Mouse (Mus musculus) c-Kit-positive CD71-negative TER-119-negative erythroid progenitor cells, embryonic 14.5 days (primary cell): ENCODE results near the gene Gprc5d.
A peak's percentile ranks its signal among the peaks of the same experiment; 100 is the strongest.

Experiments
- DNase-seq: peaks from one replicate; pipeline ENCODE4 v3.0.0-alpha.2; 2013; ENCODE audit warnings: low read depth

Gene Gprc5d

DNA sequence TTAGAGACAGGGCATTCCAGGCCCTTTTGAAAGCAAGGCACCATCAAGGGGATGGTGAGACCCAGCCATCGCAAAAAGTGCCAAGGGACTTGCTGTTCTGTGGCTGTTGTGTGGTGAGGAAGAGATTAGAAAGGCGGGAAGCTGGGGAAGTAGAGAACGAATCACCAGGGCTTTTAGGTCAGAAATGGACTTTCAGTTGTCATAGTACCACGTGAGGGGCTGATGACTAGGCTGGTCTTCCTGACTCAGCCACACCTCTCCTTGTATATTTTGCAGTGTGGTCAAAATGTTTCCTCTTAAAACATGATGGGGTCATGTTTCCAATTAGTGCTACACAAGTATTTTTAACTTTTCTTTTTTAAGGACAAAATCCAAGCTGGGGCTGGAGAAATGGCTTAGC, 17.7 kb upstream of the Gprc5d start:
- DNase-seq: no peak

DNA sequence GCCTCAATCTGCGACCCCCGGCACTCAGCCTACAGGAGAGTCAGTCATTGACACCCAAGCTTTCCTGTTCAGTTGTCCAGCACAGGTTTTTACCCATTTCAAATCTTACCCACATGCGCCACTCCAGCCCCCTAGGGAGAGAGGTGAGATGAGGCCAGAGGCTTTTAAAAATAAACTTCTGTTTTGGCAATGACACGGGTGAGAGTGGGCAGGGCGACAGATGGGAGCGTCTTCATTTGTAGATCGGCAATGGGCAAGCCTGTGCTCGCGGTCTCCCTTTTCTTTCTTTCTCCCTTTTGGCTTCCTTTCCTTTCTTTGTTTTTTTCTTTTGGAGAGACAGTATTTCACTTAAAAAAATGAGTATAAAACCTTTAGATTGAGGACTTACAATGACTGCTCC, 15.4 kb upstream of the Gprc5d start:
- DNase-seq: no peak

DNA sequence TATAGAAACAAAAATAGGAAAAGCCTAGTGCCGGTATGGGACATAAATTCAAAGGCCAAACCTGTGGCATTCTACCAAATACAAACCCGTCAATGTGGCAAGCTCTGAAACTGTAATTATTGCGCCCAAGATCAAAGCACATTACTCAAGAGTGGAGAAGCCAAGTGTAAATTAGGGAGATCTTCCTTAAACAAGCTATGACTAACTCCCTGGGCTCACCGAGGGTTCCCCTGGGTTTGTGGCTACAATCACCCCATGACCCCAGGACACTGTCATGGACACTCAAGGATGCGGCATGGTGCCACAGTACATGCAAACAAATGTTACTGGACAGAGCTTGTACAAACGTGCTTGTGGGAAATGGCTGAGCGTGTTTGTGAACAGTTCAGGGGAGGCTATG, 15.0 kb upstream of the Gprc5d start:
- DNase-seq: no peak

DNA sequence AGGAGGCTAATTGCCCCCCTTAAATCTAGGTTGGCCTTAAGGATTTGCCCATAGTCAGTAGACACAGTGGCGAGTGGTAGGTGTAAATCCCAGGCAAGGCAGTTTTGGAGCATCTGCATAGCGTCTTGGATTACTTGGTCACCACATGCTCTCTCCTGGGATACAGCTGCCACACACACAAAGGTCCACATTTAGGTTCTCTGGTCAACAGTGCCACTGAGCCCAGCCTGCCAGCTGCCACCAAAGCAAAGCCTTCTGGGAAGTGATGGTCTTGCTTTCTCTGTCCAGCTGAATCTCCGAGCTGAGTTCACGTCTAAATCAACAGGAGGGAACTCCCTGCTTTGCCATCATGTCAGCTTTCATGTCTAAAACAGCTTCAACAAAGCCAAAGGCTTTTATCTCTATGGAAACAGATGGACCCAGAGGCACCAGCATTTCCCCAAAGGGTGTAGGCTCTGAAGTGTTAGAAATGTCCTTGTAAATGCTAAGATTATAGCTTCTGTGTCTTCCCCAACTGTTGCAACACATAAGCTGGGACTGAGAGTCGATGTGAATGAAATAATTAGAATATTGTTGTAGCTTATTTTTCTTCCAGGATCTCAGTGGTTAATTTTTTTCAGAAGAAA, 6.8 kb upstream of the Gprc5d start:
- DNase-seq: no peak

DNA sequence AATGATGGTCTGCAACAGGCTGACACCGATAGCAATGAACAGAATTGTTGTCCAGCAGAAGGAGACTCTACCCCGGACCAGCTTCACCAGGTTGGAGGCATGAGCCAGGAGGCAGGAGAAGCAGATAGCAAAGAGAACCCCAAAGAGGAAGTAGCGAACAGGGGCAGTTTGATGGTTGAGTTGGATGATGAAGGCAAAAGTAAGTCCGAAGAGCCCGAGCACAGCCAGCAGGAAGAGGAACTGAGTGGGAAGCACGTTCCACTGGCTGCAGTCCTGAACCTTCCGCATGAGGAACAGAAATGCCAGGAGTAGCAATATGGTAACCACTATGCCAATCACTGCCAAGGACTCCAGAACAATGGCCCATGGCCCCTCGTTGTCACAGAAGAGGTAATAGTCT, 1.6 kb downstream of the Gprc5d start:
- no peak for DNase-seq

DNA sequence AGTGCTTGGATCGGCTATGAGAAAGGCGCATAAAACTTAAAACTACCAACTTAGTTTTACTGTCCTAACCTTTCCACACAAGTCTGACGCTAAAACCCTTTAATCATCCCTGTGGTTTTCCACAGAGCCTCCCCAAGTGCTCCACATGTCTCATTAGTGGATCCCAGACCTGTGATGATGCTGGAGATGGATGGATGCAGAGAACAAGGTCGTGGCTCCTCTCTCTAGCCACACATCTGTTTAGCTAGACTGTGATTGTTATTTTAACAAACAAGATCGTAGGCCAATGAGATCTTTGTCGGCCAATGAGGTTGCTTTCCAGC, 5.0 kb downstream of the Gprc5d start:
- DNase-seq: no peak

DNA sequence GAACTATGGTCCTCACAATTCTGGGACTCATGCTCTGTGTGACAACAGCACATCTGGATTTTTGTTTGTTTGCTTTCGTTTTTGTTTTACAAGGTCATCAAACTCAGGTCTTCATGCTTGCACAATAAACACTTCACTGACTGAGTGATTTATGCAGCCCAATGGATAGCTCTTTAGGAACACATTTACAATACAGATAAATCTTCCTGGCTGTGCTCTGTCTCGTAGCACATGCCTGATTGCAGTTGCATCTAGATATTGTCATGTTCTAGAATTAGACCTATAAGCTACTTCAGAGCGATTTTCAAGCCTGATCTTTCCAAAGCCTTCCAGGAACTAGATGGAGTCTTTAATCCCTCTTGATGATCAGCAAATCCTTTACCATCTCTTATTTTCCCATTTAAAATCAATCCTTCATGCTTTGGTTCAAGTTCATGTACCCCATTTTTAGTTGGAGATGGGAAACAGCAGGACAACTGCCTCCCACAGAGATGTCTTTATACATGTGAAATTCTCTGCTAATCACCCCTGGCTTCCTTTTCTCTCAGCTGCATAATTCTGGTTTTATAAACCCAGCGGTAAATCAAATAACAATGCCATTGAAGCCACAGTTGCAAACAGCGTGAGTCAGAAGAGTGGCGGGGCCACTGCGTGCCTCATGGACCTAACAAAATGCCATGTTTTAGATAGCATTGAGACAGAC, 5.5 kb downstream of the Gprc5d start:
- no peak for DNase-seq

DNA sequence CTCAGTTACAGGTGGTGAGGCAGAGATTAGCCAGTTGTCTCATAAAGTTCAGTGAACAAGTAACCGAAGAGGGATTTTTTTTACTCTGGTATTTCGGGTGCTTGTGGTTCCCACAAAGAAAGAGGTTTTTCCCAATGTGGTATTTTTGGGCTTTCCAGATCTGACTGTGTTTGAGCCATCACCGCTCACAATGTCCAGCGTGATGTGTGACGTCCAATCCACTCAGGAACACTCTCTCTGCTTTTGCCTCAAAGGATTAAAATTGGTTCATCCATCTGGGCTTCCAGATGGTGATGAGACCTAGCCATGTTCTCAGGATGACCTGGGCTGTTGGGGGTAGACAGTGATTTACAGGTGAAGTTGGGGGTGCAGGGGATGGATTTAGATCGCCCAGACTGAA, 11.1 kb downstream of the Gprc5d start:
- DNase-seq: no peak

DNA sequence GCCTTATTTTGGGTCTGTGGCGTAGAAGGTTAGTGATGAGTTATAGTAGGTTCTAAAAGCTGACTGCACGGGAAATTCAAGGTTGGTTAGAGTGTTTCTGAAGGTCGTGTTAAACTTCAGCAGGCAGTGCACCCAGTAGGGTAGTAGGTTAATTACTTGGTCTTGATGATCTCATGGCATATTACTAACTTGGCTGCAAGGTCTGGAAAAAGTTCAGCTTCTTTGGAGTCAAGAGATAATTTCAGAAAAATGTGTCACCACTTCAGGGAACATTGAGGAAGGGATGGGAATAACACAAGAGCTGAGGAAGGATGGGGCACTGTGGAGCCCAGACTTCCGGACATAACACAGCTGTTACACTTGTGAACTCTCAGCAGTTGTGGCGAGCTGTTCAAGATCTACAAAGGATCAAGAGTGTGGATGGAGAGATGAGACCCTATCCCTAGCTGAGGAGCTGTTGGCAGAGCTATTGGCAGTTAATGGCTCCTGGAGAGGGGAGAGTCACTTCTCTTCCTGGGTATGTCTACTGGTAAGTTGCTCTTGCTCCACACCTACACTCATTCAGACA, 15.3 kb downstream of the Gprc5d start:
- no peak for DNase-seq

DNA sequence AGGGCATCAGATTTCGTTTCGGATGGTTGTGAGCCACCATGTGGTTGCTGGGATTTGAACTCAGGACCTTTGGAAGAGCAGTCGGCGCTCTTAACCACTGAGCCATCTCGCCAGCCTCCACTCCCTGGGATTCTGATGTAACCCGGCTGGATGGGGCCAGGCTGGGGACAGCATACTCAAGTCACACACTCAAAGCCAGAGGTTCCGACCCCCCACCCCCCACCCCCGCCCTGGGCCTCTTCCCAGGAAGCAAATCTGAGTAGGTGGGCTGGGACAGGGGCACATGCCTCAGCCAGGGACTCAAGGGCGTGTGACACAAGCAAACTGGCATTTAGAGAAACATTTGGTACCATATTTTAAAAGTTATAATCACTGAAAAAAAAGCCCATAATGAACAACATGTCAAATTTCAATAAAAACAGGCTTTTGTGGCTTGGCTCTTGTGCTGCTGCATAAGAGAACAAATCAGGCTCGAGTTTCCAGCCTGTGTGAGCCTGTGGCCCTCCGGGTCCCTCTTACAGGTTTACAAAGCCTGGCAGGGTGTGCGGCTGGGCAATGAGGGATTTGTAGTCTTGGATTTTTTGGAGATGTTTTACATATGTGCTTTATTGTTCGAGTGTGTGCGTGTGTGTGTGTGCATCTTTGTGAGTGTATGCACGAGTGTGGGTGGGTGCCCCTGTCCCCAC, 17.2 kb downstream of the Gprc5d start:
- no peak for DNase-seq

DNA sequence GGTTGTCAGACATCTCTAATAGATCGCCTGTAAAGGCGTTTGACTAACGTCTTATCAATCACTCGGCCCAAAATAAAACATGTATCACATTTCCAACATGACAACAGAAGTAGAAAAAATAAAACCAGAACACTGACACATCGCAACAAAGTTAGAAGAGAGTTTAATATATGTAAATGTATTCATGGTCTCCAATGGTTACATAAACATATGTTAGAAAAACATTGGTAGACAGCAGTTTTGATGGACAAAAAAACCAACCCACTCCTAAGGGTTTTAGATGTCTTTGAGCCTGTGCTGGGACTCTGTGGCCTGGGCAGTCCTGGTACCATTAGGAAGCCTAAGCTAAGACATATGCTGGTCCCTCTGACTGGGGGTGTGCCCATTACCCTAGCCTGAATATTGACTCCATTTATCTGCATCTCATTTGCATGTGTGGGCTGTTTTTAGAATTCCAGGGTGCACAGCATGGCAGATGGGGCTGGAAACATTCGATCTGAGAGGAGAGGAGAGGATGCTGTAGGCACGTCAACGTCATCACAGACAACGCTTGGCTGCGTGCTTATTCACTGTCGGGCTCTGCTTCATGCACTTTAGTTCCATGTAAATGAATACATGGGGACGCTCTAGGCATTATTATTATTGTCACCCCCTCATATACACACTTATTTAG, 25.1 kb downstream of the Gprc5d start:
- no peak for DNase-seq

DNA sequence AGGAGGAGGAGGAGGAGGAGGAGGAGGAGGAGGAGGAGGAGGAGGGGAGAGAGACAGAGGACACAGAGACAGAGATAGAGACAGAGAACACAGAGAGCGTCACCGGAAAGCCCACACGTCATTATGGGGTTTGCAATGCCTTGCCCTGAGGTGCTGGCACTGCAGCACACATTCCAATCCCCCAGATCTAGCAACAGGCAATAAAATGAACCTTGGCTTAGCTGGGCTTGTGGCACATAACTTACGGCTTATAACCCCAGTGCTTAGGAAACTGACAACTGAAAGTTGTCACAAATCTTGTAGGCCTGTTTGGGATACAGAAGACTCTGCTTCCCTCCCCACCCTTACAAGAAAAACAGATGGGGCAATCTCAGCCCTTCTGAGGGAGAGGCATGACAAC, 27.4 kb downstream of the Gprc5d start:
- no peak for DNase-seq

DNA sequence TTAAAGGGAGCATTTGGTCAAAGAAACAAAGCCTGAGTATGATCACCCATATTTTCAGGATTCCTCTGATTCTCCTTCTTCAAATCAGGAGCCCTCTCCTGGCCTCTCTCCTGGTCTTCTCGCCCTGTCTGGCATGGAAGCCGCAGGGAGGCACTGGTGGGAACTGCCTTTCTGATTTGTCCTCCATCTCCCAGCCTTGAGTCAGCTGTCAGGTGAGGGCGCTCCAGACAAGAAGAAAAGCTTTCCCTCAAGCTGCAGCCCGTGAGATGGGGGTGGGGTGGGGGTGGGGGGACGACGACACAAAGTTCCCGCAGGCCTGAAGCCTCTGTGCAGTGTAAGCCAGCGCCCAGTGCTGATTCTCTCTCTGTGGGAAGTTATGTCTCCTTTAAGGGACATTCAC, 28.3 kb downstream of the Gprc5d start:
- DNase-seq: no peak

DNA sequence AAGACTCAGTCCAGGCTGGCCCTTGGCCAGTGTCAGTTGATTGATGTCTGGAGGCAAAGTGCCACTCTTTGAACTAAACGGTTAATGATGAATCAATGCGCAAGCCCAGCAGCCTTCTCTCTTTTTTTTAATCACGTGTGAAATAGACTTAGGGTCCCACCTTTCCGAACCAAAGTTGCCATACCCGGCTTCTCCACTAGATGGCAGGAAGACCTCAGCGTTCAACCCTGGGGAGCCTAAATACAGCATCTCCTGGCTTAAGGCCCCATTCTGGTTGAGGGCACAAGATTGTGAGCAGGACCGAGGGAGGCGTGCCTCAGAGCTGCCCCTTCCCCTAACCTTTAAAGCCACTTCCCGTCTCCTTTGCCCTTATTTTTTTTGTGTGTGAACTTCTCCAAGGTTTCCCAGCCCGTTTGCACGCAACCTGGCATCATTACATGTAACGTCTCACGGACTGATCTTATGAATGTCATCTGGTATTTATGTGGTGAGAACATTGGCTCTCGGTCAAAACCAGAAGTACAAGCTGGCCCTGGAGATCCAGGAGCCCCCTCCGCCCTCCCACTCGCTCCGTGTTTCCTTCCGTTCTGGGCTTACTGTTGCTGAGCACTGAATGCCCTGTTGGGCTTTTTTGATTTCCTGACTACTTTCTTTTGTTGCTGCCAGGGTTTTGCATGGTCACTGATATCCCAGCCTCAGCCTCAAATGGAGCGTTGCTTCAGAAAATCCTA, 30.2 kb downstream of the Gprc5d start:
- peak; percentile 79 for DNase-seq

DNA sequence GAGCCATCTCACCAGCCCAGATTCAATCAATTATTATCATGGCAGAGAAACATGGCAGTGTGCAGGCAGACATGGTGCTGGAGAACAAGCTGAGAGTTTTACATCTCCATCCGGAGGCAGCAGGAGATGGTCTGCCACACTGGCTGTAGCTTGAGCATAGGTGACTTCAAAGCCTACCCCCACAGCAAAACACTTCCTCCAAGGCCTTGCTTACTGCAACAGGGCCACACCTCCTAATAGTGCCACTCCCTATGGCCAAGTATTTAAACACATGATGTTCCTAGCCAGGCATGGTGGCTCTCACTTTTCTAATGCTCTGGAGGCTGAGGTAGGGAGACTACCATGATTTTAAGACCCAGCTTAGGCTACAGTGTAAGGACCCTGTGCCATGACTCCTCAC, 32.4 kb downstream of the Gprc5d start:
- no peak for DNase-seq

DNA sequence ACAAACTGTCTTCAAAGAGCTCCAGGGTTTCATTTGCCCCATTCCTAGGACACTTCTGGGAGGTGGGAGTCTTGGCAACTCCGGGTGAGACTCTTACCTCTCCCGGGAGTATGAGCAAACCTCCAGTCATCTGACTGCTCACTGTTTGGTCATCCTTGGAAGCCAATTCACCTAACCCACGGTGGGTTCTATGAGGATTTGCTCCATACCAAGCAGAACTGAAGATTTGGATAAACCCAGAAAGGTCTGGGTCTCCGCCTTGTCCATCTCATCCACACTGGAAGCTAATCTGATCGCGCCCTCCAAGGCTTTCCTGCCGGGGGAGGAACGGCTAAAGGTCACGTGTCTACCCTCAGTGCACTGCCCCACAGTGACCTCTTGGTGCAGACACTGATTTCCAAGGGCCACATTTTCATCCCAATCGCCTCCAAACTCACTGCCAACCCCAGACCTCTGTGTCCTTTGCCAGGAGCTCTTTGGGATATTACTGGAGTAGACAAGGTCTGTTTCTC, 34.0 kb downstream of the Gprc5d start:
- DNase-seq: no peak

DNA sequence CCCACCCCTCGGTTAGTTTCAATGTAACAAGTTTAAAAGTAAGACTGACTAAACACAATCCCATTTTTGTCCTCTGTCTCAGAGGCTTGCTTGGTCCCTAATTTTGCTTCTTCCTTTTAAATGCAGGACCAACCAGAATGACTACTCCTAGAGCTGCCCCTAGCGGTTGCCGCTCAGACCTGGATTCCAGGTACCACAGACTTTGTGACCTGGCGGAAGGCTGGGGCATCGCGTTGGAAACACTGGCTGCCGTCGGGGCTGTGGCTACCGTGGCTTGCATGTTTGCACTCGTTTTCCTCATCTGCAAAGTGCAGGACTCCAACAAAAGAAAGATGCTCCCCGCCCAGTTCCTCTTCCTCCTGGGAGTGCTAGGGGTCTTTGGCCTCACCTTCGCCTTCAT, 39.7 kb downstream of the Gprc5d start:
- no peak for DNase-seq

DNA sequence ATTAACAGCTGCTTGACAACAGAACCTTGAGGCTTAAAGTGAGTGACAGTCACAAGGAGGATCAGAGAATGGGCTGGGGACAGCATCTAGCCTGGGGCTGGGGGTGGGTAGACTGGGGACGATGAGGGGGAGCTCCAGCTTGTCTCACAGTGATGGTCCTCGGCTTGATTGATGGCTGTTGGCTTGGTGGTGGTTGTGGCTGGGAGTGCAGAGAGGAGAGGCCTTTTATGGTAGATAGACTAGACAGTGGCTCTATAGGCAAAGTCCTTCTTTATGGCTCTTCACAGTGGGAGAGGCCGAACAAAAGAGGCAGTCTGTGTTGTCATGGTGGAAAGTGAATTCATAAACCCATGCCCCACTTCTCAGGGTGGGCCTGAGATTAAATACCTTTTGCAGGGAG, 41.9 kb downstream of the Gprc5d start:
- DNase-seq: no peak

DNA sequence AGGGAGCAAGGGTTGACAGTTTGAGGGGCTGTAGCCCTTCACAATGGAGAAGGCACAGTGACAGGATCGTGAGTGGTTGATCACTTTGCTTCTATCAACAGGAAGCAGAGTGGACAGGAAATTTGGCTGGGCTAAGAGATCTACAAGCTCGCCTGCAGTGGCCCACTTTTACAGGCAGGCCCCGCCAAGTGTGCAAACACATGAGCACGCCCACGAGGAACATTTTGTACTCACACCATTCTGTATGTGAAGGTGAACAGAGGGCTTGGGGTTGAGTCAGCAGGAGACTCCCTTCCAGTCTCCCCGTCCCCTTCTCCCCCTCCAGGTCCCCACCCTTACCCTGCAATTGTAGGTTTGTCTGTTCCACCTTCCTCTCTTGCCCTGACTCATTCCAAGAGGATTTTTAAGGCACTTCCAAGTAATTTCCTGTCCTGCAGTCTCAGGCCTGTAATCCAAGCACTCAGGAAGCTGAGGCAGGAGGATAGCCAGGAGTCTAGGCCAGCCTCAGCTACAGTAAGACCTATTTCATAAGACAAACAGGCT, 43.6 kb downstream of the Gprc5d start:
- no peak for DNase-seq

DNA sequence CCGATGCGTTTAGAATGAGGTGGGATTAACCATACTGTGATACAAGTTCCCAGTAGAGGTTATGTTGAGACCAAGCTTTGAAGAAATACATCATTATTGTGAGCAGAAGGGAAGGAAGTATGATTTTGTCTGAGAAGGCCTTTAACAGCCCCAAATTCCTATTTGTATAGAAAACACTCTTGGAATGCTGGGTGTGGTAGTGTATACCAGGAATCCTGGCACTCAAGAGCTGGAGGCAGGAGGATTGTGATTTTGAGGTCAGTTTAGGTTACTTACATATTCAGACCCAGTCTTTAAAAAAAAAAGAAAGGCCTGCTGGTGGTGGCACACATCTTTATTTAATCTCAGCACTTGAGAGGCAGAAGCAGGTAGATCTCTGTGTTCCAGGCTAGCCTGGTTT, 47.7 kb downstream of the Gprc5d start:
- DNase-seq: no peak

DNA sequence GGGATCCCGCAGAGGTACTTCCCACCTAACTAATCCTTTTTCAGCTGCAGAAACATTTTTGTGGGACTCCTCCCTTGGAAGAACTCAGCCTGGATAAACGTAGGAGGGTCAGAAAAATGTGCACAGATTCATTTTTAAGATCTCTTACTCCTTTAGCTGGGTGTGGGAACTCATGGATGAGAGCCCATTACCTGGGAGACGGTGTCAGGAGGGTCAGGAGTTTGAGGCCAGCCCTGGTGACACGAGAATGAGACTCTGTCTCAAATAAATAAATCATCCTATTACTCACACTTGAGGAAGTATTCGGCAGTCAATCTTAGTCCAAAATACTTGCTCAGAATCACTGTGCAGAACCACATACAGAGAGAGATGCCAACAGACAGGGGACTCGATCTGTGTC, 48.2 kb downstream of the Gprc5d start:
- no peak for DNase-seq

DNA sequence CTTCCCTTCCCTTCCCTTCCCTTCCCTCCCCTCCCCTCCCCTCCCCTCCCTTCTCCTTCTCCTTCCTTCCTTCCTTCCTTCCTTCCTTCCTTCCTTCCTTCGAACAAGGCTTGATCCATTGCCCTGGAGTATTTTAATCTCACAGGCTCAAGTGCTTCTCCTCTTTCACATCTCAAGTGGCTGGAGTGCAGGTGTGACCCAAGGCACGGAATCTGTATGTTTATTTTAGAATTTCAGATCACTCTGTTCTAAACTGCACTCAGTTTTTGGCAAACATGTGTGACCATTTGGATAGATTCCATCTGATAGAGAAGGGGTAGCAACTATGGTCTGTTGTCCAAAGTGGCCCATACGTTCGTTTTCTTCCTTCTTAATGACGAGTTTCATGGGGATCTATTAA, 49.9 kb downstream of the Gprc5d start:
- no peak for DNase-seq
